21 mouse cellular contexts compared by ENCODE assay signal in genomic region chr17:15066911-15067310, GRCm38 (mm10). TPM values are rescaled to one million over a fixed set of nuclear protein-coding genes. Genes with fewer than 3 reads are reported as not detected.
DNase-seq lines count a peak whose midpoint lies in the region; ATAC-seq and TF ChIP-seq lines count a peak whose summit lies in the region.
"Had no signal": no experiment of that assay in that cellular context is flagged by ENCODE, and none has a peak within 500 bp of the region (broad histone marks: within the 10 kb centered on the region; RNA-seq: fewer than 3 reads in every experiment).

No protein-coding gene starts in this region.

- 73% methylated on average over 1 of the region's 1 CpGs for WGBS in hindbrain, embryonic 10.5 days
- WGBS in hindbrain, postnatal 0 days: 79% methylated on average over 1 of the region's 1 CpGs
- WGBS in limb, embryonic 15.5 days: 47% methylated on average over 1 of the region's 1 CpGs
- WGBS in limb, embryonic 10.5 days: 46% methylated on average over 1 of the region's 1 CpGs

- DNase-seq in hindbrain, embryonic 10.5 days (ENCODE audit: low spot score): no peak
- no peak for DNase-seq in hindbrain, postnatal 0 days (ENCODE audit: low spot score)
- DNase-seq in limb, embryonic 10.5 days (ENCODE audit: low spot score): no peak
- DNase-seq in MN1 (ENCODE audit: low spot score): peak; percentile 53
- peak; percentile 36 for DNase-seq in adipocyte (ENCODE audit: low spot score)
- DNase-seq in cerebellum, adult 18-20 months: no peak
- DNase-seq: adrenal gland, postnatal 10 days; cerebellum, adult 11 months; cerebellum, postnatal 36 days; forebrain, postnatal 0 days; gastrocnemius, postnatal 10 days; liver; lung, adult 2 months; right cerebral cortex, adult 18-20 months; thymus, adult 2 months had no signal

- peak overlapping the region; percentile 35; the same call in 1 of the 2 replicates for H3K27ac ChIP-seq in hindbrain, embryonic 10.5 days
- no peak overlapping the region for H3K27ac ChIP-seq in hindbrain, postnatal 0 days
- peak overlapping the region; percentile 2; the same call in 1 of the 2 replicates for H3K27ac ChIP-seq in limb, embryonic 15.5 days
- H3K27ac ChIP-seq in limb, embryonic 10.5 days: no peak overlapping the region

- H3K9ac ChIP-seq in hindbrain, postnatal 0 days (replicated peaks; ENCODE audit: low read length): no peak overlapping the region
- H3K9ac ChIP-seq in limb, embryonic 15.5 days: no peak overlapping the region
- H3K9ac ChIP-seq: heart, embryonic 12.5 days had no signal

- peaks cover 27% of the 10 kb centered on the region for H3K4me1 ChIP-seq in hindbrain, embryonic 10.5 days (replicated peaks)
- peaks cover 4% of the 10 kb centered on the region; the same call in 1 of the 2 replicates for H3K4me1 ChIP-seq in hindbrain, postnatal 0 days (ENCODE audit: insufficient read depth, low read length)
- H3K4me1 ChIP-seq in limb, embryonic 15.5 days: peaks cover 14% of the 10 kb centered on the region
- H3K4me1 ChIP-seq in limb, embryonic 10.5 days: peaks cover 8% of the 10 kb centered on the region

- no peak overlapping the region for H3K4me3 ChIP-seq in hindbrain, embryonic 10.5 days
- H3K4me3 ChIP-seq in hindbrain, postnatal 0 days (ENCODE audit: low read length): no peak overlapping the region
- H3K4me3 ChIP-seq in limb, embryonic 15.5 days: no peak overlapping the region
- no peak overlapping the region for H3K4me3 ChIP-seq in limb, embryonic 10.5 days
- H3K4me3 ChIP-seq: embryonic facial prominence, embryonic 10.5 days; heart, embryonic 12.5 days had no signal

- peaks cover 21% of the 10 kb centered on the region for H3K36me3 ChIP-seq in hindbrain, embryonic 10.5 days
- H3K36me3 ChIP-seq in hindbrain, postnatal 0 days (ENCODE audit: insufficient read depth, low read length): peaks cover 6% of the 10 kb centered on the region; the same call in 1 of the 2 replicates
- peaks cover 17% of the 10 kb centered on the region for H3K36me3 ChIP-seq in limb, embryonic 15.5 days
- peaks cover 14% of the 10 kb centered on the region for H3K36me3 ChIP-seq in limb, embryonic 10.5 days

- no peak for TF ChIP-seq CTCF in hindbrain, postnatal 0 days (IDR thresholded peaks at IDR 0.05; ENCODE audit: low read depth)

- no peak for ATAC-seq in hindbrain, postnatal 0 days
- no peak for ATAC-seq in limb, embryonic 15.5 days (ENCODE audit: insufficient number of reproducible peaks, low FRiP score, low TSS enrichment, low read depth)
- ATAC-seq: CD4-positive, CD25-positive, alpha-beta regulatory T cell, adult 4 months; inflammation-experienced regulatory T-cells, adult 6 months had no signal

- H3K4me2 ChIP-seq in hindbrain, postnatal 0 days (ENCODE audit: low read depth, low read length): no peak overlapping the region
- no peak overlapping the region for H3K4me2 ChIP-seq in limb, embryonic 15.5 days
- H3K4me2 ChIP-seq: heart, embryonic 12.5 days had no signal

- no peaks in the 10 kb centered on the region for H3K9me3 ChIP-seq in hindbrain, embryonic 10.5 days
- H3K9me3 ChIP-seq in hindbrain, postnatal 0 days (ENCODE audit: low read length): no peaks in the 10 kb centered on the region
- H3K9me3 ChIP-seq in limb, embryonic 15.5 days: no peaks in the 10 kb centered on the region
- H3K9me3 ChIP-seq in limb, embryonic 10.5 days (replicated peaks): no peaks in the 10 kb centered on the region
- H3K9me3 ChIP-seq: embryonic facial prominence, embryonic 10.5 days; heart, embryonic 12.5 days had no signal

- H3K27me3 ChIP-seq in hindbrain, embryonic 10.5 days (ENCODE audit: insufficient read depth, poor library complexity, severe bottlenecking): peaks cover 6% of the 10 kb centered on the region; the same call in 1 of the 2 replicates
- no peaks in the 10 kb centered on the region for H3K27me3 ChIP-seq in hindbrain, postnatal 0 days (ENCODE audit: insufficient read depth, low read length)
- H3K27me3 ChIP-seq in limb, embryonic 15.5 days: no peaks in the 10 kb centered on the region
- no peaks in the 10 kb centered on the region for H3K27me3 ChIP-seq in limb, embryonic 10.5 days (ENCODE audit: low read depth, poor library complexity, severe bottlenecking)

RNA-seq across cellular contexts. Expression of gene Gm3448, which starts 25.6 kb away (rescaled TPM):
- polyA plus RNA-seq in hindbrain, embryonic 10.5 days (2016; fragmentation: Nextera tagmentation; extraction: Ambion mirVana): 4.1 and 4.4 TPM in 2 replicates
- 0.99 and 1.7 TPM in 2 replicates for total RNA-seq in hindbrain, postnatal 0 days (2014; rRNA removed)
- polyA plus RNA-seq in hindbrain, postnatal 0 days (2015; fragmentation: Nextera tagmentation; extraction: Ambion mirVana): 1.4 and 2.3 TPM in 2 replicates
- 3.0 and 3.5 TPM in 2 replicates for polyA plus RNA-seq in limb, embryonic 15.5 days (2015; fragmentation: Nextera tagmentation; extraction: Ambion mirVana)
- polyA plus RNA-seq in limb, embryonic 10.5 days (2016; fragmentation: Nextera tagmentation; extraction: Ambion mirVana): 3.7 and 3.9 TPM in 2 replicates

RNA-seq across cellular contexts. Expression of gene Tcte3, which starts 25.6 kb away (rescaled TPM):
- 0.72 TPM in 1 of 2 replicates, not detected in the other for polyA plus RNA-seq in hindbrain, embryonic 10.5 days (2016; fragmentation: Nextera tagmentation; extraction: Ambion mirVana)
- not detected in 2 replicates for total RNA-seq in hindbrain, postnatal 0 days (2014; rRNA removed)
- polyA plus RNA-seq in hindbrain, postnatal 0 days (2015; fragmentation: Nextera tagmentation; extraction: Ambion mirVana): 1.0 and 2.3 TPM in 2 replicates
- polyA plus RNA-seq in limb, embryonic 15.5 days (2015; fragmentation: Nextera tagmentation; extraction: Ambion mirVana): 0.55 TPM in 1 of 2 replicates, not detected in the other
- polyA plus RNA-seq in limb, embryonic 10.5 days (2016; fragmentation: Nextera tagmentation; extraction: Ambion mirVana): 1.5 TPM in 1 of 2 replicates, not detected in the other
- total RNA-seq: forebrain, postnatal 0 days; heart, postnatal 25 days had no signal
- polyA plus RNA-seq: embryonic facial prominence, embryonic 10.5 days; forebrain, postnatal 0 days; thymus, adult 2 months had no signal

RNA-seq across cellular contexts. Expression of gene Ermard, which starts 25.9 kb away (rescaled TPM):
- polyA plus RNA-seq in hindbrain, embryonic 10.5 days (2016; fragmentation: Nextera tagmentation; extraction: Ambion mirVana): 89.6 and 92.5 TPM in 2 replicates
- total RNA-seq in hindbrain, postnatal 0 days (2014; rRNA removed): 37.8 and 44.2 TPM in 2 replicates
- polyA plus RNA-seq in hindbrain, postnatal 0 days (2015; fragmentation: Nextera tagmentation; extraction: Ambion mirVana): 54.0 and 59.2 TPM in 2 replicates
- 61.9 and 65.0 TPM in 2 replicates for polyA plus RNA-seq in limb, embryonic 15.5 days (2015; fragmentation: Nextera tagmentation; extraction: Ambion mirVana)
- 76.1 and 100.0 TPM in 2 replicates for polyA plus RNA-seq in limb, embryonic 10.5 days (2016; fragmentation: Nextera tagmentation; extraction: Ambion mirVana)

RNA-seq across cellular contexts. Expression of gene Gm3435, which starts 56.9 kb away (rescaled TPM):
- polyA plus RNA-seq in hindbrain, embryonic 10.5 days (2016; fragmentation: Nextera tagmentation; extraction: Ambion mirVana): 10.1 and 12.6 TPM in 2 replicates
- total RNA-seq in hindbrain, postnatal 0 days (2014; rRNA removed): 0.65 and 7.8 TPM in 2 replicates
- polyA plus RNA-seq in hindbrain, postnatal 0 days (2015; fragmentation: Nextera tagmentation; extraction: Ambion mirVana): 7.7 and 10.3 TPM in 2 replicates
- polyA plus RNA-seq in limb, embryonic 15.5 days (2015; fragmentation: Nextera tagmentation; extraction: Ambion mirVana): 4.8 and 5.5 TPM in 2 replicates
- polyA plus RNA-seq in limb, embryonic 10.5 days (2016; fragmentation: Nextera tagmentation; extraction: Ambion mirVana): 4.8 and 4.9 TPM in 2 replicates

Comparison
In these comparisons a context has a peak if more than half of its experiments do, and no peak if none do; other contexts are left out.
1. H3K27ac ChIP-seq: peak in hindbrain, embryonic 10.5 days (single experiment) and limb, embryonic 15.5 days (single experiment); none in hindbrain, postnatal 0 days (single experiment) and limb, embryonic 10.5 days (single experiment).
2. DNase-seq: peak in MN1 (single experiment) and adipocyte (single experiment); none in hindbrain, embryonic 10.5 days (single experiment), hindbrain, postnatal 0 days (single experiment), limb, embryonic 10.5 days (single experiment) and cerebellum, adult 18-20 months (0 of 2).